Mouse (Mus musculus) adrenal gland, postnatal 4 days (tissue): Measurements from ENCODE around the gene Snai3. TPM values are rescaled to one million over a fixed set of nuclear protein-coding genes. Genes with fewer than 3 reads are reported as not detected.

Source experiments
- DNase-seq, 2 experiments: peaks; one replicate each; pipeline ENCODE4 v3.0.0; 2021 to 2022; ENCODE audit warnings: low spot score in 2 of 2, mixed read lengths in 2 of 2
- long read RNA-seq, 2 experiments: library from polyadenylated mRNA; stranded (forward); transcript quantifications; one replicate each; pipeline ENCODE4 v2.0.0; 2021
- total RNA-seq, 2 experiments: library from RNA; stranded (reverse); gene quantifications; 2 replicates each; pipeline ENCODE4 v1.2.3; 2021

Snai3 gene
- total RNA-seq, result under 1 TPM; 0.42 to 0.56 TPM
- long read RNA-seq, experiment 1, result 0 reads
- long read RNA-seq, experiment 2, result 0 reads

- no peak for DNase-seq
These were observed at the start of gene Snai3 for GRCm38 (mm10) chr8:122460524-122461472. Gene Snai3, minus strand, starts transcription at chr8:122460733.

DNA sequence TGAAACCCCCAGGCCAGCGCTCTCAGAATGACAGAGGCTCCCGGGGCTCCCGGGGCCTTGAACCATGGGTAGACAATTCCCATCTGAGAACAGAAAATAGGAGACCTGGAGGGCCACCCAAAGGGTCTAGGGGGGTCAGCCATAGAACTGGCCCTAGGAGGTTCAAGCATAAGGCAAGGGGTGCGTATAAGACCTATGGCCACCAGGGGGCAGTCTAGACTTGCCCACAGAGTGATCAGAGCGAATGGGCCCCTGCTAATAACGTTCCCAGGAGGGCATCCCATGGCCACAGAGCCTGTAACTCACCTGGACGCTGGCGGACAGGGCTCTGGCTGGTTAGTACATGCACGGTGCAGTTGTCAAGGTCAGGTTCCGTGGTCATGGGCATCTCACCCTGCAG lies 40.3 kb upstream of the Snai3 start:
- DNase-seq, result peak; percentile 52 to 62

DNA sequence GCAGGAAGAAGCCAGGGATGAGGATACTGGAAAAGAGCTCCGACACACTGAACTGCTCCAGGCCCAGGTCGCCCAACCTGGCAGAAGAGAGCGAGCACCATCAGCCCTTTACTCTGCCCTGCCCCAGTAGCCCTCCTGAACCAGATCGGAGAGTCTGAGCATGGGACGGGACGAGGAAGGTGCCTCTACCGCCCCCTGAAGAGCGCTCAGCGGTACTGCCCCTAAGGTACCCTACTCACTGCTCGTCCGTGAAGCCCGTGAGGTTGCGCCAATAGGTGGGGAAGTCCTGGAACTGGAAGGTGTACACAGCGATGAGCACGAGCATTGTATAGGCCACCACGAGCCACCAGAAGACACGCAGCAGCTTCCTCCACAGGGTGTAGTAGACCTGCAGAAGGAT lies 37.4 kb upstream of the Snai3 start:
- no peak for DNase-seq

DNA sequence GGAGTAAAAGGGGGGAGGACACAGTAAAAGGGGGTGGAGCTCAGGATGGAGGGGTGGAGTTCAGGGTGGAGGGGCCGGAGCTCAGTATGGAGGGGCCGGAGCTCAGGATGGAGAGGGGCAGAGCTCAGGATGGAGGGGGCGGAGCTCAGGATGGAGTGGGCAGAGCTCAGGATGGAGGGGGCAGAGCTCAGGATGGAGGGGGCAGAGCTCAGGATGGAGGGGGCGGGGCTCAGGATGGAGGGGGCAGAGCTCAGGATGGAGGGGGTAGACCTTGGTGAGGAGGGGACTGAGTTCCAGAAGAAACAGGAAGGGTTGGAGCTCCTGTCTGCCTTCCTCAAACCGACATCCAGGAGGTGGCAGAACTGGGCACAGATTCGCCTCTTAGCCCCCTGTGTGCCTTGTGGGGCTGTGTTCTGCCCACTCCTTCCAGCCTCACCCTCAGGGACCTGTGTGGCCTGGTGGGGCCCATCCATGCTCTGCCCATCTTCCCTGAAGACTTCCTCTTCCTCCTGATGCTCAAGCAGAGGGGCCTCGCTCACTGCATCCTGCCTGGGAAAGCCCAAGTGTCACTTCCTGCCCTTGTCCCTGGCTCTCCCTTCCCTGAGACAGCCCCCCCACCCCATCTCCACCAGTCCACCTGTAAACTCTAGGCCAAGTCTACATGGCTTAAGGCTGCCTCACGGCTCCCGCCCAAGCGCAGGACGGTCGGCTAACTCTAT lies 36.6 kb upstream of the Snai3 start:
- no peak for DNase-seq

DNA sequence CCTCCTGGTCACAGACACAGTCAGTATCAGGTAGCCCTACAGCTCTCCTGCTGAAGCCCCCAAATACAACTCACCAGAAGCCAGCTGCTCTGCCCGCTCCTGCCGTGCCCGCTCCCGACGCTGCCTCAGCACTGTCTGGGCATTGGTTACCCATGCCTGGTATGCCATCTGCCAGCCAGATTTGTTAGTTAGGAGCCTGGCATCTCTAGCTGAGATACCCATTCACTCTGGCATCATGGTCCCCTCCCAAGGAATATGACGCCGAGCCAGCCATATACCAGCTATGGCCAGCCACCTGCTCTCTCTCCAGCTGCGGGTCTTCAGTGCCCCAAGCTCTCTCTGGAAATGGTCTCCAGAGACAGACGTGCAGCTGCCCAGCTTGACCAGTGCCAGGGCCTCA lies 27.9 kb upstream of the Snai3 start:
- no peak for DNase-seq

DNA sequence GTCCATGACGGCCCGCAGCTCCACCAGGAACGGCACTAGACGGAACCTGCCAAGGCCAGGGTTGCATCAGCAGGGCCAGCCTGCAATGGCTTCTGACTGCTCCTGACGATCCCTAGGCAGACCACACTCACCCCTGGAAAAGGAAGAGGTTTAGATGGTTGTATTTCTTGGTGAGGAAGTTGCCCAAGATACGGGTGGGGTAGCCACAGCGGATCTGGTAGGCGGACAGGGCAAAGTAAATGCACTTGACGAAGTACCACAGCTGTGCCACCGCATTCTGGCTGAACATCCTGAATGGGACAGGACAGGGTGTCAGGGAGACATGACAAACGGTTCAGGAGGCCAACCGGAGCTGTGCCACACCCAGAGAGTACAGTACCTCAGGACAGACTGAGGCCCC lies 24.3 kb upstream of the Snai3 start:
- DNase-seq, result no peak

GRCm38 (mm10) chr8:122483877-122484276 lies 23.3 kb upstream of the Snai3 start:
- no peak for DNase-seq

DNA sequence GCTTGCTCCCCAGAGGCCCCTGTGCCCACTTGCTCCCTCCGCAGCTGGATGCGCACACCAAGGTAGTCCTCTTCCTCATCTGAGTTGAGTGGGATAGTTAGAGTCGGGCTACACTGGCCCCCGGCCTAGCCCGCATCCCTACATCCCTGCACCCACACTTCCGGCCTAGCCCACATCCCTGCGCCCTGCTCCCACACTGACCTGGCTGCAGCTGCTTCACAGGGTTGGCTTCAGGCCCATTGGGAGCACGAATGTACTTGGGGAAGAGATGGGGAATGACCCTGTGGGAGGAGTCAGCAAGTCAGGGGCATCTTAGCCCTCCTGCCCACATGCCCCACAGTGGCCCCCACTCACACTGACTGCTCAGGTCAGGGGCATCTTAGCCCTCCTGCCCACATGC lies 21.9 kb upstream of the Snai3 start:
- no peak for DNase-seq

GRCm38 (mm10) chr8:122475580-122476320 lies 15.2 kb upstream of the Snai3 start, which contains the start of the genes Rnf166 and Ctu2:
Gene Rnf166, minus strand, starts transcription at chr8:122476064.
Gene Ctu2, plus strand, starts transcription at chr8:122476143.
- DNase-seq, result peak; percentile 79 to 93

- DNase-seq, result peak; percentile 26 to 28
These were observed 14.5 kb upstream of the Snai3 start for GRCm38 (mm10) chr8:122474951-122475560.

GRCm38 (mm10) chr8:122473911-122474421 lies 13.4 kb upstream of the Snai3 start:
- no peak for DNase-seq

DNA sequence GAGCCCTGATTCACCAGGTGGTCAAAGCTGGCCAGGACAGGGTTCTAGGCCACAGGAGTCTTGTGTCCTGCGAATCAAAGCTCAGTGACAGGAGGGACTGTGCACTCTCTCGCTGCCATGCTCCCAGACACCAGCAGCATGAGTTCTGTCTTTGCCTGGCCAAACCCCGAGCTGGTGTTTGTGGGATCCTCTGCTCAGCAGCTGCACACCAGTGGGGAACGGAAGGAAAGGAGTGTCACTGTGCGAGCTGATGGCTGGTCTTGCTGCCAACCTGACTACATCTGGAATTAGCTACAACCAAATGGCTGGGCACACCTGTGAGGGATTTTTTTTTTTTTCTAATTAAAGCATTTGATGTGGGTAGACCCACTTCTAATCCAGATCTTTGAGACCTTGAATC lies 10.2 kb upstream of the Snai3 start:
- no peak for DNase-seq

GRCm38 (mm10) chr8:122469965-122470364 lies 9.4 kb upstream of the Snai3 start:
- no peak for DNase-seq

GRCm38 (mm10) chr8:122469407-122469806 lies 8.9 kb upstream of the Snai3 start:
- DNase-seq, result no peak

DNA sequence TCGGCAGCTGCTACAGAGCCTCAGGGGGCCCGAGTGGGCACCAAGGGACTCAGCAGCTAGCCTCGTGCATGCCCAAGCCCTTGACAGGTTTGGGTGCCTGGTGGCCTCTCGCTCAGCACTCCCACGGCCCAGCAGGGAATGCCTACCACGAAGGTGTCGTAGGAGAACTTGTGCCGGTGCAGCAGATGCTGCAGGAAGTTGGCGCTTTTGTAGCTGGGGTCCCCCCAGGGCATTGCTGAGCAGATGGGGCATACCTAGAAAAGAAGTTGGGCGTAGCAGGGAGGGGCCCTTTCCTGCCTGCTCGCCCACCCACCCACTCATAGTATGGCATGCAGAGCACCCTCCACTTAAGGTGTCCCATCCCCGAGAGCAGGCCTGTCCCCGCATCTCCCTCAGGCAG lies 7.3 kb upstream of the Snai3 start:
- no peak for DNase-seq

GRCm38 (mm10) chr8:122464985-122465384 lies 4.5 kb upstream of the Snai3 start:
- no peak for DNase-seq

GRCm38 (mm10) chr8:122463651-122464640 lies 3.4 kb upstream of the Snai3 start:
- DNase-seq, result no peak

DNA sequence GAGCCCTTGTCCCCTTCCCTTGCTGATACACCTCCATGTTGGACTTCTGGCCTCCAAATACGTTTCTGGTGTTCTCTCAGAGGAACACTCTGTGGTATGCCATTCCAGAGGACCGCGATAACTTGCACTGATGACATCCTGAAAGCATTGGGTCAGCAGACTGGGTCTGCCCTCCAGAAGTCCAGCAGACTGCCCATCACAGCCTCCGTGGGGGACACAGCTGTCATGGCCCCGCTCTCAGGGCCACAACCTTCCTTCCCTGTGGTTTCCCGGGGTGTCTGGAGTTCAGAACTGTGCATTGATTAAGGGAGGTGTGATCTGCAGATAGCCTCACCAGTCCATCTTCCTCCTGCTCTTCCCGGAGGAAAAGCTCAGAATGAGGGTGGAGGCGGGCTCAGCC lies 2.0 kb upstream of the Snai3 start:
- DNase-seq, result no peak

DNA sequence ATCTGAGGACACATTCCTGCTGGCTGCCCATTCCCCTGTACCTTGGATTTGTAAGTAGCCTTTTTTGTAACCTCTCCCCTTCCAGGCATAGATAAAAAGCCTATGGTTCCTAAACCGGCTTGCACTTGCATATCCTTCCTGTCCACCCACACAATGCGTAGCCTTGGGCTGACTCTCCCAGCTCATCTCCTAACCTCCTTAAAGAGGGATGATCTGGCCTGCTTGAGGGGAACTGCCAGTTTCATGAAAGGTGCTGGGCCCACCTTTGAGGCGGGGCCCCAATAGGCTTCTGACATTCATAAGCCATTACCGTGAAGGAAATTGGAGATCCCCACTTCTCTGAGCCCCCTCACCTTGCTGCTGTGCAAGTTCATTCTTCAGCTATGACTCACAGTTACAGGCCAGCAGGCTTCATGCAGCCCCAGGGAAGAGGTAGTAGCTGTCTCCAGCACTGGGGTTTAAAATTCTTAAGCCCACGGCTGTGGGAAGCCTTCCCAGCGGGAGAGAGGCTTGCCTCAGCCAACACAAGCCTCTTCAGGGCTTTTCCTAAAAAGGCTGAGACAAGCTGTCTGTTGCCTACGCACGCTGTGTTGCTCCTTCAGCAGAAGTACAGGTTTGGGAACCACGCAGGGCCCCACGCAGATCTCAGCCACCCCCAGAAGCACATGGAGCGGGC lies 1.1 kb upstream of the Snai3 start:
- no peak for DNase-seq
